Mouse (Mus musculus): ENCODE measurements around the gene Gm43720. TPM values are rescaled to one million over a fixed set of nuclear protein-coding genes. Genes with fewer than 3 reads are reported as not detected.

The Gm43720 gene
- polyA plus RNA-seq (2012; rRNA removed), result not detected in 2 replicates

GRCm38 (mm10) chr5:138279585-138280424, at the start of gene Gm43720, which contains the start of the genes Gpc2 and Stag3:
Gene Gm43720 (minus strand): TSS chr5:138279958.
Gene Gpc2 (minus strand): TSS chr5:138280005.
Gene Stag3 (plus strand): TSS chr5:138280240.

GRCm38 (mm10) chr5:138272409-138272923, 7.3 kb downstream of the Gm43720 start, which contains the start of gene Gal3st4:
Gene Gal3st4 (minus strand): TSS chr5:138272840.

GRCm38 (mm10) chr5:138263260-138264206, 16.2 kb downstream of the Gm43720 start, which contains the start of gene BC037034:
Gene BC037034 (minus strand): TSS chr5:138264033.

GRCm38 (mm10) chr5:138255353-138256093, 24.2 kb downstream of the Gm43720 start, which contains the start of gene Lamtor4:
Gene Lamtor4 (plus strand): TSS chr5:138255482.

GRCm38 (mm10) chr5:138225700-138226099, 54.1 kb downstream of the Gm43720 start, which contains the start of gene Nxpe5:
Gene Nxpe5 (plus strand): TSS chr5:138225898.

Other genes starting within 250 kb of the Gm43720 start
- gene Smok3c, start 226.8 kb downstream of the Gm43720 start, polyA plus RNA-seq (2012; rRNA removed), result not detected in 2 replicates
- gene Zkscan1, start 194.9 kb downstream of the Gm43720 start, polyA plus RNA-seq (2012; rRNA removed), result 3.5 and 4.0 TPM in 2 replicates
- gene Zscan21, start 163.1 kb downstream of the Gm43720 start, polyA plus RNA-seq (2012; rRNA removed), result 5.9 and 6.5 TPM in 2 replicates
- 2.3 and 2.9 TPM in 2 replicates for gene Zfp113, start 124.2 kb downstream of the Gm43720 start, polyA plus RNA-seq (2012; rRNA removed)
- 61.9 and 65.8 TPM in 2 replicates for gene Cops6, start 118.9 kb downstream of the Gm43720 start, polyA plus RNA-seq (2012; rRNA removed)
- 24.4 and 31.9 TPM in 2 replicates for gene Ap4m1, start 108.0 kb downstream of the Gm43720 start, polyA plus RNA-seq (2012; rRNA removed)
- gene Mcm7, start 107.5 kb downstream of the Gm43720 start, polyA plus RNA-seq (2012; rRNA removed), result 24.7 and 26.8 TPM in 2 replicates
- gene Taf6, start 92.5 kb downstream of the Gm43720 start, polyA plus RNA-seq (2012; rRNA removed), result 39.3 and 55.2 TPM in 2 replicates
- gene Cnpy4, start 92.5 kb downstream of the Gm43720 start, polyA plus RNA-seq (2012; rRNA removed), result 2.9 and 3.3 TPM in 2 replicates
- gene Mblac1, start 85.6 kb downstream of the Gm43720 start, polyA plus RNA-seq (2012; rRNA removed), result 7.7 and 9.6 TPM in 2 replicates
- gene Nxpe5, start 54.1 kb downstream of the Gm43720 start, polyA plus RNA-seq (2012; rRNA removed), result 1.8 and 2.0 TPM in 2 replicates
- gene Lamtor4, start 24.5 kb downstream of the Gm43720 start, polyA plus RNA-seq (2012; rRNA removed), result 176 and 202 TPM in 2 replicates
- gene BC037034, start 15.9 kb downstream of the Gm43720 start, polyA plus RNA-seq (2012; rRNA removed), result 60.0 and 79.7 TPM in 2 replicates
- gene Gal3st4, start 7.1 kb downstream of the Gm43720 start, polyA plus RNA-seq (2012; rRNA removed), result 0.52 and 0.76 TPM in 2 replicates
- 2.2 and 3.5 TPM in 2 replicates for gene Gpc2, start within 50 bp of the Gm43720 start, polyA plus RNA-seq (2012; rRNA removed)
- 0.50 and 0.75 TPM in 2 replicates for gene Stag3, start 282 bp upstream of the Gm43720 start, polyA plus RNA-seq (2012; rRNA removed)
- 0.38 TPM in 1 of 2 replicates, not detected in the other for gene Pvrig, start 62.0 kb upstream of the Gm43720 start, polyA plus RNA-seq (2012; rRNA removed)
- 1.6 TPM in 2 replicates for gene Zfp157, start 161.5 kb upstream of the Gm43720 start, polyA plus RNA-seq (2012; rRNA removed)

Measured in colon, adult 2 months (tissue).